Mouse (Mus musculus) liver, embryonic 15.5 days (tissue): Measurements from ENCODE around the gene Tead3. TPM values are rescaled to one million over a fixed set of nuclear protein-coding genes. Genes with fewer than 3 reads are reported as not detected.

Experiments
- ATAC-seq: fragments of 200-750 bp; cut with Nextera tagmentation; 2 replicates; pipeline ENCODE4 v1.8.0; 2017; ENCODE audit warnings: moderate number of reproducible peaks, mild to moderate bottlenecking, moderate library complexity; ENCODE audit not compliant: insufficient read depth
- H3K27ac ChIP-seq: fragments of 300-500 bp; sonication (generic); replicated peaks from 2 replicates; pipeline ENCODE4 v1.5.1; 2015; ENCODE audit warnings: mild to moderate bottlenecking, inconsistent platforms
- H3K27me3 ChIP-seq: fragments of 300-500 bp; sonication (generic); 2 replicates; pipeline ENCODE4 v1.6.1; 2015; ENCODE audit warnings: mild to moderate bottlenecking, inconsistent platforms
- H3K36me3 ChIP-seq: fragments of 300-500 bp; sonication (generic); replicated peaks from 2 replicates; pipeline ENCODE4 v1.6.1; 2015; ENCODE audit warnings: moderate library complexity, mild to moderate bottlenecking, inconsistent platforms
- H3K4me1 ChIP-seq: fragments of 300-500 bp; sonication (generic); replicated peaks from 2 replicates; pipeline ENCODE4 v1.6.1; 2015; ENCODE audit warnings: inconsistent platforms
- H3K4me2 ChIP-seq: fragments of 300-500 bp; sonication (generic); 2 replicates; pipeline ENCODE4 v1.6.1; 2015; ENCODE audit warnings: moderate library complexity, mild to moderate bottlenecking, inconsistent platforms
- H3K4me3 ChIP-seq: fragments of 300-500 bp; sonication (generic); replicated peaks from 2 replicates; pipeline ENCODE4 v1.5.1; 2015; ENCODE audit warnings: mild to moderate bottlenecking, inconsistent platforms
- H3K9ac ChIP-seq: fragments of 300-500 bp; sonication (generic); 2 replicates; pipeline ENCODE4 v1.6.1; 2015; ENCODE audit warnings: moderate library complexity, mild to moderate bottlenecking, inconsistent platforms
- H3K9me3 ChIP-seq: fragments of 300-500 bp; sonication (generic); replicated peaks from 2 replicates; pipeline ENCODE4 v1.6.1; 2016; ENCODE audit warnings: inconsistent platforms
- WGBS: fragments of 180-500 bp; shearing (Covaris S2); methylation state at CpG from one replicate; pipeline ENCODE4 v1.1.7; 2015; ENCODE audit warnings: mixed read lengths; ENCODE audit not compliant: insufficient replicate concordance; 5-methylcytosine and 5-hydroxymethylcytosine counted together
- polyA plus RNA-seq: library from polyadenylated mRNA; unstranded; fragments of >200 nt; fragmentation: Nextera tagmentation; extraction: Ambion mirVana; gene quantifications from 2 replicates; pipeline ENCODE4 v1.2.1, GENCODE M21; 2015

Gene Tead3
- polyA plus RNA-seq, 1 experiment from 2014 or later: 0.60 TPM

DNA sequence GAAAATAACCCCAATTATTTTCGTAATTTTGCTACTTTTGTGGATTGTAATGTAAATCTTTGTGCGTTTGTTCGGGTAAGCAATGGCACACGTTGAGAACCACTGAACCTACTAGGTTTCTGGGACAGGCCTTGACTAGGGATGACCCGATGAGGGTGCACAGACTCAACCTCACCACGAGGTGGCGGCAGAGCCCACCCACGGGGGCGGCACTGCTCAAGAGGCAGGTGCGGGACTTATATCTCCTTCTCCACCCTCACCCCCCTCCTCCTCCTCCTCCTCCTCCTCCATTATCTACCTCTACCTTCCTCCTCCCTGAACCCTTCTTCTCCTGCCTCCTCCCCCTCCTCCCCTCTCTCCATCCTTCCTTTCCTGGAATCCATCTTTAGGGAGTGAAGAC lies 23.2 kb upstream of the Tead3 start:
- no peak overlapping the region for H3K4me3 ChIP-seq
- H3K9ac ChIP-seq: no peak overlapping the region
- H3K9me3 ChIP-seq: no peaks in the 10 kb centered on the region
- no peak overlapping the region for H3K27ac ChIP-seq
- 6% methylated on average over 10 of the region's 10 CpGs for WGBS
- H3K4me2 ChIP-seq: no peak overlapping the region
- H3K27me3 ChIP-seq: peaks cover 49% of the 10 kb centered on the region
- no peaks in the 10 kb centered on the region for H3K36me3 ChIP-seq
- peaks cover 12% of the 10 kb centered on the region for H3K4me1 ChIP-seq
- no peak for ATAC-seq

DNA sequence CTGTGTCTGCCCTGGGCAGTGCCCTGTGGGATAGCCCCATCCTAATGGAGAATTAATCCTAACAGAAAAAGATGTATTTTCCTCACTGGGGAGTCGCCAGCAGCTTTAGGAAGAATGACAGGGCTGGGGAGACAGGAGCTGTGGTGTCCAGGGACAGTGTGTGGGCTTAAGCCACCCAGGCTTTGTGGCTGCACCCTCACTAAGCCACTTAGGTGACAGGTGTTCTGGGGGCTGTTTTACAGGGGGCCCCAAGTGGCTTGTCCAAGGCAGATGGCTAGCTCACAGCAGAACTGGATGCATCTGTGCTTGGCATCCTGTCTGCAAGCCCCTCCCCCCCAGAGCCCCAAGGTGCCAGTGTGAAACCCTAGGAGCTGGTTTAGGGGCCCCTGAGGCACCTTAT lies 21.3 kb upstream of the Tead3 start:
- ATAC-seq: no peak
- no peaks in the 10 kb centered on the region for H3K36me3 ChIP-seq
- 45% methylated on average over 1 of the region's 1 CpGs for WGBS

DNA sequence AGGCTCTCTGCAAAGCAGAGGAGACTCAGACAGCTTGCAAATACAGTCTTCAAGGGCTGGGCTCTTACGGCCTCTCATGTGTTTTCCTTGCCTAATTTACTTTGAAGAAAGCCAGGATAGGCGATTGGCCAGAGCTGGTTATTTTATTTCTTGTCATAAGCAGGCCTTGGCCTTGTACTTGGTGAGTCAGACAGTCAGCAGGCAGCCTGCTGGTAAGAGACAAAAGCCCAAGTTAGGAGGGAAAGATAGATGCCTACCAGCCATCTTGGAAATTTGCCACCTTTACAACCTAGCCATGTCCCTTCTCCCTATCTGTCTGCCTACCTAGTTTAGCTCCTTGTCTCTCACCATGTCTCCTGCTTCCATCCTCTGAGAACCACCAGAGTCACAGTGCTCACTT lies 20.7 kb upstream of the Tead3 start:
- no peak for ATAC-seq
- Histone ChIP-seq H3K4me3 (no peak overlapping the region), H3K4me2 (no peak overlapping the region), H3K9me3 (no peaks in the 10 kb centered on the region), H3K27me3 (peaks cover 46% of the 10 kb centered on the region), H3K36me3 (no peaks in the 10 kb centered on the region), H3K27ac (no peak overlapping the region), H3K9ac (no peak overlapping the region), H3K4me1 (peaks cover 17% of the 10 kb centered on the region)
- WGBS: 59% methylated on average over 2 of the region's 2 CpGs

More for the DNA sequence above, 21.3 kb upstream of the Tead3 start:
- Histone ChIP-seq H3K9ac (no peak overlapping the region), H3K4me3 (no peak overlapping the region), H3K4me2 (no peak overlapping the region), H3K9me3 (no peaks in the 10 kb centered on the region), H3K27me3 (peaks cover 52% of the 10 kb centered on the region), H3K4me1 (peaks cover 17% of the 10 kb centered on the region), H3K27ac (no peak overlapping the region)

DNA sequence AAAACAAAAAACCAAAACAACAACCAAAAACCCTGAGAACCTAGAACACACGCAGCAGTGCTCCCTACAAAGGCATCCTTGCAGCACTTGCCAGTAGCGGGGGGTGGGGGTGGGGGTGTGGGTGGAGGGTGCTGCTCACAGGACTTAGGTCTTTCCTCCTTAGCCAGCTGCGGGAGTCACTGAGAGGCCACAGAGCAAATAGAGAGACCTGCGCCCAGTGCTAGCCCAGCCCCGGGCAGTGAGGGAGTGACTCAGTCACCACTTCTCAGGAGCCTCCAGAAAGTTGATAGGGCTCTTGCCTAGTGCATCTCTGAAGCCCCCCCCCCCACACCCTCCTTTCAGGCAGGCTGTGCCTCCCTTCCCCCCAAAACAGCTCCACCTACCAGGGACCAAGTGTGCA lies 18.4 kb upstream of the Tead3 start:
- no peak overlapping the region for H3K27ac ChIP-seq
- ATAC-seq: no peak
- H3K27me3 ChIP-seq: peaks cover 45% of the 10 kb centered on the region
- WGBS: 63% methylated on average over 5 of the region's 5 CpGs
- peaks cover 7% of the 10 kb centered on the region; the same call in 1 of the 2 replicates for H3K4me1 ChIP-seq
- no peak overlapping the region for H3K9ac ChIP-seq
- H3K4me3 ChIP-seq: no peak overlapping the region
- H3K36me3 ChIP-seq: no peaks in the 10 kb centered on the region
- no peaks in the 10 kb centered on the region for H3K9me3 ChIP-seq
- H3K4me2 ChIP-seq: no peak overlapping the region

DNA sequence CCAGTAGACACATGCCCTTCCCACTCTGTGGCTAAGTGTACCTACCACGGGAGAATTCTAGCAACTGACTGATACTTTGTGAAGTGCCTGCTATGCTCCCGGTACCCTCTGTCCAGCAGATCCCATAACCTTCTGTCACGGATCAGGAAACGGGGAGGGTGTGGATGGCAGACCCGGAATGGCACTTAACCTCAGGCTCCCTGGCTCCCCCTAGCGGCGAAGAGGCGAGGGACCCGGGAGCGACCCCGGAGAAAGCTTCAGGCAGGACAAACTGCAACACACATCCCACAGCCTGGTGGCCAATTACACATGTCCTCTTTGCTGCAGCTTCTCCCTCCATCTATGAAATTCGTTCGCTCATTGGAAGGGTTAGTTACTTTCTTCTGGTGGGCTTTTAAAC lies 17.8 kb upstream of the Tead3 start:
- H3K4me2 ChIP-seq: no peak overlapping the region
- no peak overlapping the region for H3K4me3 ChIP-seq
- no peak for ATAC-seq
- H3K27me3 ChIP-seq: peaks cover 45% of the 10 kb centered on the region
- H3K36me3 ChIP-seq: no peaks in the 10 kb centered on the region
- H3K4me1 ChIP-seq: peaks cover 9% of the 10 kb centered on the region; the same call in 1 of the 2 replicates
- H3K9me3 ChIP-seq: no peaks in the 10 kb centered on the region
- H3K9ac ChIP-seq: no peak overlapping the region
- no peak overlapping the region for H3K27ac ChIP-seq
- 4% methylated on average over 13 of the region's 13 CpGs for WGBS

DNA sequence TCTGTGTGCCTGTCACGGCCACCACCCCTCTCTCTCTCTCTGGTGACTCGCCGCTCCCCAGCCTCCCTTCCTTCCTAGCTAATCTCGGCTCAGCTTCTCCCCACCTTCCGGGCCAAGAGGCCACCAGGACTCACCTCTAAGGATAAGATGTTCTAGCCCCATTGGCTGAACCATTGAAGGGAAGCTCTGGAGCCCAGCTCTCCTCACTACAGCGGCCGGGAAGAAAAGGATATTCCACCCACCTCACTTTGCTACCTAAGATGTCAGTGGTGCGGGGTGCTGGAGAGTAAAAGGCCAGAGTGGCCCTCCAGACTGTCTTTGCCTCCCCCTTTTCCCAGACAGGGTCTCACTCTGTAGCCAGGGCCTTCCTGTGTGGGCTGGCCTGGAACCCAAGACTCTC lies 14.5 kb upstream of the Tead3 start, which contains the start of gene Tulp1:
Gene Tulp1, minus strand, starts transcription at position 101 of the 400 bp plus-strand sequence.
- WGBS: 20% methylated on average over 8 of the region's 8 CpGs
- H3K9me3 ChIP-seq: no peaks in the 10 kb centered on the region
- no peak within 1 kb of the TSS for H3K27ac ChIP-seq
- H3K9ac ChIP-seq: no peak within 1 kb of the TSS
- no peak for ATAC-seq
- no peak within 1 kb of the TSS for H3K4me2 ChIP-seq
- H3K4me3 ChIP-seq: no peak within 1 kb of the TSS
- H3K27me3 ChIP-seq: peaks cover 77% of the 10 kb centered on the region
- peaks cover 13% of the 10 kb centered on the region; the same call in 1 of the 2 replicates for H3K4me1 ChIP-seq
- no peaks in the 10 kb centered on the region for H3K36me3 ChIP-seq

DNA sequence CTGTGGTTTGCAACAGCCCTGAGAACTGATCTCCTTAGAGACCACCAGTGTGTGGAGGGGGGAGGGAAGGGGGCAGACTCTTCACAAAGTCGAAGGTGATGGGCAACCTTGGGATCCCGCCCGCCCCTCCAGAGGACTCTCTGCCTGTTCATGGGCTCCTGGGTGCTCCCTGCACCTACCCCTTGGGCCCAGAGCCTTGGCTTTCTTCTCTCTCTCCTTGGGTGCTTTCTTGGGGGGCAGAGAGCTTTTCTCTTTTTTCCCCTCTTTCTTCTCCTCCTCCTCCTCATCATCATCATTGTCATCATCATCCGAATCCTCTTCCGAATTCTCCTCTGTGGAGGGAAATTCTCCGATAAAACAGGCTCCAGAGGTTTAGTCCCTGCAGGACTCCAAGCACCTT lies 12.9 kb upstream of the Tead3 start:
- no peak for ATAC-seq
- no peak overlapping the region for H3K4me2 ChIP-seq
- H3K4me3 ChIP-seq: no peak overlapping the region
- peaks cover 11% of the 10 kb centered on the region; the same call in 1 of the 2 replicates for H3K4me1 ChIP-seq
- H3K27ac ChIP-seq: no peak overlapping the region
- 12% methylated on average over 6 of the region's 6 CpGs for WGBS
- H3K36me3 ChIP-seq: no peaks in the 10 kb centered on the region
- H3K9ac ChIP-seq: no peak overlapping the region
- H3K27me3 ChIP-seq: peaks cover 85% of the 10 kb centered on the region
- no peaks in the 10 kb centered on the region for H3K9me3 ChIP-seq

DNA sequence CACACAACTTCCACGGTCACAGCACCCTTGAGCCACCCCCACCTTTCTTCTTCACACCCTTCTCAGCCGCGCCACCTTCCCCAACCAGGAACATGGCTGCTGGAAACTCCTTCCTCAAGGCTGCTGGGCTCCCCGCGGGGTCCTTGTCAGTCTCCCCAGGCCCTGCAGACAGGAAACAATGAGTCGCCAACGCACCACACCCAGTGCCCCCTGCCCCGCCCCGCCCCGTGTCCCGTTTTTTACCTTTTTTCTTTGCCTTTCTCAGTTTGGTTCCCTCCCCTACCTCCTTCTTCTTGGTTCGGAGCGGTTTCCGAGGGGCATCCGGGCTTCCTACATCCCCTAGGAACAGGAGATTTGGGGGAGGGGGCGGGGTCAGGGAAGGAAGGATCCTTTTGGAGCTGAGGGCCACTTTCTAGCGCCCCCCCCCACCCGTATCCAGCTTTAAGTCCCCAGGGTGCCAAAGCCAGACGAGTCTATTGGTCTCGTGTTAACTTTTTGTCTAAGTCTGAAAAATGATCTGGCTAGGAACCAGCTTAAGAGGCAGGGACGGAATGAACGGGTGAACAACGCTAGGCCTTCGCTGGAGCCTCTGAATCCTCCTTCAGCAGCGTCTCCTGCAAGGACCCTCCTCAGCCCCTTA lies 12.2 kb upstream of the Tead3 start:
- Histone ChIP-seq H3K4me2 (peak overlapping the region; percentile 25; the same call in 1 of the 2 replicates), H3K9me3 (no peaks in the 10 kb centered on the region), H3K27me3 (peaks cover 88% of the 10 kb centered on the region), H3K36me3 (no peaks in the 10 kb centered on the region), H3K4me1 (peaks cover 9% of the 10 kb centered on the region; the same call in 1 of the 2 replicates), H3K9ac (no peak overlapping the region), H3K27ac (no peak overlapping the region), H3K4me3 (no peak overlapping the region)
- ATAC-seq: no peak
- WGBS: 2% methylated on average over 25 of the region's 25 CpGs

DNA sequence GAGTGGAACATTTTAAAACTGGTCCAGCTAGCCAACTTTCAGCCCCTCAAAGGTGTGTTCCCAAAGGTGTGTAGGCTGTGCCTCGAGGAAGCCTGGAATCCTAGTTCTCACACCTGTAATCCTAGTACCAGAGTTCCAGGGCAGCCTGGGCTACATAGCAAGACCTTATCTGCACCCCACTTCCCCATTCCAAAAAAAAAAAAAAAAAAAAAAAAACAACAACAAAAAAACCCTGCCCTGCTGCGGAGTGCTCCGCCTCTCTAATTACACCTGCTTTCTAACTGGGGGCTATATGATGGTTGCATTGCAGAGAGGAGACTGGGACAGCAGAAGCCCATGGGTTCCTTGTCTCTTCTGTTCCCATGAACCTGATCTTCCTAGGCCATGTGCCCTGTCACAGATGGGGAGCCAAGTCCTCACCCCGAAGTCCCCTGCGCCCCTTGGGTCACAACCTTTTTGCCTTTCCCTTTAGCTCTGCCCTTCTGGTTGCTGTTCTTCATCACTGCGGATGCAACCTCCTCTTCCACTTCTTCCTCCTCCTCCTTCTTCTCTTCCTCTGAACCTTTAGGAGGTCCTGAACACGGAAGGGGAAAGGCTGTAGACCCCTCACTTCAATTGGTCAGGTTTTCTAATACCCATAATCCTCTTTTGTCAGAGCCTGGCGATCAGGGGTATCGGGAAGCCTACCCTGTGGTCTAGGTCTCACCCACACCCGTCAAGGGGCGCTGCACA lies 11.5 kb upstream of the Tead3 start:
- peaks cover 90% of the 10 kb centered on the region for H3K27me3 ChIP-seq

DNA sequence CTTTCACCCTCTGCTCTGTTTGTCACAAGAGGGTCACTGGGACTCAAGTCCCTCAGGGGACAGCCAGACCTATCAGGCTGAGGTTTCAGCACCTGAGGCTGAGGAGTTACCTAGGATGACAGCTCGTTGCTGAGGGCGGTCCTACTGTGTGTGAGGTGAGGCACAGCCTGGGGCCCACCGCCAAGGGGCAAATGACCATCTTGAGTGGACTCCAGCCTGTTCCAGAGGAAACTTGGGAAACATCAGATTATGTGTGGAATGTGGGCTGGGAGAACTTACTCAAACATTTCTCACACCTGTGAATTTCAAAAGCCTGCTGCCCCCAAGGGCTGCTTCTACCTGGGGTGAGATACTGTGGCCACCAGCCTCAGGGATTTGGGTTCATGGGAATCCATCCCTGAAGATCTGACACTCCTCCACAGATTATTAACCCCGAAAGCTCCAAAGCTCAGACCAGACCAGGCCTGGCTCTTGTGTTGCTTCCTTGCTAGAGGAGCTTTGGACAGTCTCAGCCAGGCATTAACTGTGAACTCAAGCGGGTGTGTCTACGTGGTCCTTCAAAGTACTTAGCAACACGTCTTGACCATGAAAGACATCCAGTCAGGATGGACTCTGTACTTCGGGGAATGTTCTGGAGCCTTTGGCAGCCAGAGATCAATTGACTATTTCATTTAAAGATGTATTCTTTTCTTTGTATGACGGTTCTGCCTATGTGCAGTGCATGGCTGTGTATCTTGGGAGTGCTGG lies 10.1 kb upstream of the Tead3 start:
- 63% methylated on average over 9 of the region's 9 CpGs for WGBS
- Histone ChIP-seq H3K9me3 (no peaks in the 10 kb centered on the region), H3K27ac (no peak overlapping the region), H3K4me3 (no peak overlapping the region), H3K27me3 (peaks cover 94% of the 10 kb centered on the region), H3K9ac (no peak overlapping the region), H3K4me1 (peaks cover 9% of the 10 kb centered on the region; the same call in 1 of the 2 replicates), H3K4me2 (no peak overlapping the region), H3K36me3 (no peaks in the 10 kb centered on the region)
- ATAC-seq: no peak

More for the DNA sequence above, 11.5 kb upstream of the Tead3 start:
- no peak overlapping the region for H3K27ac ChIP-seq
- no peak overlapping the region for H3K4me3 ChIP-seq
- H3K9me3 ChIP-seq: no peaks in the 10 kb centered on the region
- H3K36me3 ChIP-seq: no peaks in the 10 kb centered on the region
- no peak overlapping the region for H3K4me2 ChIP-seq
- peaks cover 9% of the 10 kb centered on the region; the same call in 1 of the 2 replicates for H3K4me1 ChIP-seq
- no peak for ATAC-seq
- no peak overlapping the region for H3K9ac ChIP-seq
- 24% methylated on average over 11 of the region's 11 CpGs for WGBS
